Mouse (Mus musculus) heart, postnatal 0 days (tissue): ENCODE measurements around the gene Ube2d1.

Experiments used
- CTCF ChIP-seq: IDR thresholded peaks from 2 replicates; pipeline ENCODE4 v1.5.1; 2016; ENCODE audit warnings: antibody characterized with exemption, control low read depth, low read depth
- EP300 ChIP-seq: IDR thresholded peaks from 2 replicates; pipeline ENCODE4 v1.6.1; 2016; ENCODE audit warnings: antibody characterized with exemption, low read depth

GRCm38 (mm10) chr10:71258516-71258915 is 26.5 kb downstream of the Ube2d1 start:
- no peak for TF ChIP-seq CTCF
- TF ChIP-seq EP300, result no peak
